Mouse (Mus musculus) megakaryocyte, embryonic 14.5 days (primary cell): ENCODE data around the gene Pde4b. TPM values are rescaled to one million over a fixed set of nuclear protein-coding genes. Genes with fewer than 3 reads are reported as not detected.

ENCODE experiments used
- H3K27me3 ChIP-seq: replicated peaks from 2 replicates; pipeline ENCODE3; 2012; ENCODE audit warnings: inconsistent platforms
- H3K36me3 ChIP-seq: replicated peaks from 2 replicates; pipeline ENCODE3; 2012; ENCODE audit warnings: low read length, inconsistent platforms, mixed read lengths
- H3K4me1 ChIP-seq: 2 replicates; pipeline ENCODE4 v1.6.1; 2012; ENCODE audit warnings: inconsistent platforms
- H3K4me3 ChIP-seq: replicated peaks from 2 replicates; pipeline ENCODE3; 2012; ENCODE audit warnings: moderate library complexity, mild to moderate bottlenecking, inconsistent platforms
- H3K9me3 ChIP-seq: 2 replicates; pipeline ENCODE4 v1.6.1; 2012; ENCODE audit warnings: inconsistent platforms
- FLI1 ChIP-seq: IDR thresholded peaks from 2 replicates; pipeline ENCODE4 v1.6.1; 2012; ENCODE audit warnings: low read length, inconsistent platforms, mixed read lengths
- GATA1 ChIP-seq: IDR thresholded peaks from 3 replicates; pipeline ENCODE4 v1.6.1; 2012; ENCODE audit warnings: mixed read lengths, low read length, inconsistent platforms, borderline replicate concordance
- polyA plus RNA-seq: library from polyadenylated mRNA; stranded (reverse); fragments of >175 nt; gene quantifications from 2 replicates; pipeline ENCODE4 v1.2.3, GENCODE M21; 2012; ENCODE audit warnings: low replicate concordance; ENCODE audit not compliant: insufficient read depth

The Pde4b gene
- polyA plus RNA-seq, 1 experiment, result 1.2 TPM

- Histone ChIP-seq H3K4me3 (peak overlapping the region; percentile 2), H3K9me3 (no peaks in the 10 kb centered on the region), H3K27me3 (peaks cover 11% of the 10 kb centered on the region), H3K4me1 (peaks cover 52% of the 10 kb centered on the region), H3K36me3 (no peaks in the 10 kb centered on the region)
- no peak for TF ChIP-seq FLI1
- no peak for TF ChIP-seq GATA1
Observed at GRCm38 (mm10) chr4:102511511-102511910, 424.2 kb downstream of the Pde4b start.

- H3K27me3 ChIP-seq, result peaks cover 11% of the 10 kb centered on the region
- no peak overlapping the region for H3K4me3 ChIP-seq
- no peak for TF ChIP-seq GATA1
- TF ChIP-seq FLI1, result no peak
- peaks cover 57% of the 10 kb centered on the region for H3K4me1 ChIP-seq
- no peaks in the 10 kb centered on the region for H3K9me3 ChIP-seq
- no peaks in the 10 kb centered on the region for H3K36me3 ChIP-seq
Observed at GRCm38 (mm10) chr4:102512940-102513339, 425.6 kb downstream of the Pde4b start.

- Histone ChIP-seq H3K9me3 (no peaks in the 10 kb centered on the region), H3K4me3 (no peak overlapping the region), H3K27me3 (peaks cover 11% of the 10 kb centered on the region), H3K4me1 (peaks cover 60% of the 10 kb centered on the region), H3K36me3 (no peaks in the 10 kb centered on the region)
- TF ChIP-seq FLI1 (no peak), GATA1 (no peak)
Observed at GRCm38 (mm10) chr4:102513514-102513913, 426.2 kb downstream of the Pde4b start.

GRCm38 (mm10) chr4:102514972-102515835 is 427.9 kb downstream of the Pde4b start:
- Histone ChIP-seq H3K4me3 (no peak overlapping the region), H3K27me3 (peaks cover 10% of the 10 kb centered on the region), H3K4me1 (peaks cover 66% of the 10 kb centered on the region), H3K9me3 (no peaks in the 10 kb centered on the region), H3K36me3 (no peaks in the 10 kb centered on the region)
- TF ChIP-seq GATA1 (no peak), FLI1 (no peak)

GRCm38 (mm10) chr4:102516395-102516794 is 429.1 kb downstream of the Pde4b start:
- H3K4me1 ChIP-seq, result peaks cover 61% of the 10 kb centered on the region
- no peaks in the 10 kb centered on the region for H3K9me3 ChIP-seq
- H3K36me3 ChIP-seq, result no peaks in the 10 kb centered on the region
- TF ChIP-seq FLI1 (no peak), GATA1 (no peak)
- no peak overlapping the region for H3K4me3 ChIP-seq
- H3K27me3 ChIP-seq, result peaks cover 9% of the 10 kb centered on the region

GRCm38 (mm10) chr4:102516982-102517630 is 429.8 kb downstream of the Pde4b start:
- Histone ChIP-seq H3K36me3 (no peaks in the 10 kb centered on the region), H3K27me3 (peaks cover 2% of the 10 kb centered on the region), H3K9me3 (no peaks in the 10 kb centered on the region), H3K4me3 (peak overlapping the region; percentile 55), H3K4me1 (peaks cover 55% of the 10 kb centered on the region)
- TF ChIP-seq GATA1 (no peak), FLI1 (no peak)

GRCm38 (mm10) chr4:102517653-102518052 is 430.3 kb downstream of the Pde4b start:
- H3K36me3 ChIP-seq, result no peaks in the 10 kb centered on the region
- H3K9me3 ChIP-seq, result no peaks in the 10 kb centered on the region
- H3K27me3 ChIP-seq, result peaks cover 2% of the 10 kb centered on the region
- H3K4me3 ChIP-seq, result peak overlapping the region; percentile 55
- TF ChIP-seq FLI1, result no peak
- no peak for TF ChIP-seq GATA1
- peaks cover 51% of the 10 kb centered on the region for H3K4me1 ChIP-seq

- H3K36me3 ChIP-seq, result no peaks in the 10 kb centered on the region
- no peak overlapping the region for H3K4me3 ChIP-seq
- peaks cover 2% of the 10 kb centered on the region for H3K27me3 ChIP-seq
- H3K9me3 ChIP-seq, result no peaks in the 10 kb centered on the region
- TF ChIP-seq FLI1 (no peak), GATA1 (no peak)
- H3K4me1 ChIP-seq, result peaks cover 51% of the 10 kb centered on the region
Observed at GRCm38 (mm10) chr4:102518341-102518740, 431.0 kb downstream of the Pde4b start.

- H3K4me3 ChIP-seq, result no peak overlapping the region
- H3K4me1 ChIP-seq, result peaks cover 39% of the 10 kb centered on the region
- no peaks in the 10 kb centered on the region for H3K36me3 ChIP-seq
- no peak for TF ChIP-seq FLI1
- TF ChIP-seq GATA1, result no peak
- no peaks in the 10 kb centered on the region for H3K9me3 ChIP-seq
- no peaks in the 10 kb centered on the region for H3K27me3 ChIP-seq
Observed at GRCm38 (mm10) chr4:102520669-102521261, 433.4 kb downstream of the Pde4b start.

- Histone ChIP-seq H3K4me3 (no peak overlapping the region), H3K4me1 (peaks cover 32% of the 10 kb centered on the region), H3K9me3 (no peaks in the 10 kb centered on the region), H3K36me3 (no peaks in the 10 kb centered on the region), H3K27me3 (no peaks in the 10 kb centered on the region)
- TF ChIP-seq FLI1, result no peak
- no peak for TF ChIP-seq GATA1
Observed at GRCm38 (mm10) chr4:102521434-102521833, 434.1 kb downstream of the Pde4b start.
